Mouse (Mus musculus) erythroblast, embryonic 14.5 days (primary cell): ENCODE results near the gene Asap3. TPM values are rescaled to one million over a fixed set of nuclear protein-coding genes. Genes with fewer than 3 reads are reported as not detected.
A peak's percentile ranks its signal among the peaks of the same experiment; 100 is the strongest.

Experiments used
- H3K27me3 ChIP-seq: 2 replicates; pipeline ENCODE4 v1.6.1; 2012; ENCODE audit warnings: inconsistent platforms; ENCODE audit not compliant: control insufficient read depth
- H3K36me3 ChIP-seq: 2 replicates; pipeline ENCODE4 v1.6.1; 2012; ENCODE audit warnings: mild to moderate bottlenecking, inconsistent platforms; ENCODE audit not compliant: control insufficient read depth
- H3K4me1 ChIP-seq: 2 replicates; pipeline ENCODE4 v1.6.1; 2012; ENCODE audit warnings: inconsistent platforms; ENCODE audit not compliant: control insufficient read depth
- H3K4me3 ChIP-seq: replicated peaks from 2 replicates; pipeline ENCODE3; 2012; ENCODE audit warnings: moderate library complexity, mild to moderate bottlenecking, inconsistent platforms
- H3K9me3 ChIP-seq: 2 replicates; pipeline ENCODE4 v1.6.1; 2012; ENCODE audit warnings: low read length, inconsistent platforms, mixed read lengths; ENCODE audit not compliant: control insufficient read depth
- GATA1 ChIP-seq: IDR thresholded peaks from 2 replicates; pipeline ENCODE4 v1.6.1; 2012; ENCODE audit warnings: low read length, inconsistent platforms, mixed read lengths
- TAL1 ChIP-seq: IDR thresholded peaks from 3 replicates; pipeline ENCODE4 v1.6.1; 2012; ENCODE audit warnings: low read length, inconsistent platforms, mixed read lengths
- polyA plus RNA-seq: library from polyadenylated mRNA; stranded (reverse); fragments of >175 nt; gene quantifications from 2 replicates; pipeline ENCODE4 v1.2.3, GENCODE M21; 2012

Gene Asap3
- polyA plus RNA-seq, 1 experiment, result 0.01 TPM

DNA sequence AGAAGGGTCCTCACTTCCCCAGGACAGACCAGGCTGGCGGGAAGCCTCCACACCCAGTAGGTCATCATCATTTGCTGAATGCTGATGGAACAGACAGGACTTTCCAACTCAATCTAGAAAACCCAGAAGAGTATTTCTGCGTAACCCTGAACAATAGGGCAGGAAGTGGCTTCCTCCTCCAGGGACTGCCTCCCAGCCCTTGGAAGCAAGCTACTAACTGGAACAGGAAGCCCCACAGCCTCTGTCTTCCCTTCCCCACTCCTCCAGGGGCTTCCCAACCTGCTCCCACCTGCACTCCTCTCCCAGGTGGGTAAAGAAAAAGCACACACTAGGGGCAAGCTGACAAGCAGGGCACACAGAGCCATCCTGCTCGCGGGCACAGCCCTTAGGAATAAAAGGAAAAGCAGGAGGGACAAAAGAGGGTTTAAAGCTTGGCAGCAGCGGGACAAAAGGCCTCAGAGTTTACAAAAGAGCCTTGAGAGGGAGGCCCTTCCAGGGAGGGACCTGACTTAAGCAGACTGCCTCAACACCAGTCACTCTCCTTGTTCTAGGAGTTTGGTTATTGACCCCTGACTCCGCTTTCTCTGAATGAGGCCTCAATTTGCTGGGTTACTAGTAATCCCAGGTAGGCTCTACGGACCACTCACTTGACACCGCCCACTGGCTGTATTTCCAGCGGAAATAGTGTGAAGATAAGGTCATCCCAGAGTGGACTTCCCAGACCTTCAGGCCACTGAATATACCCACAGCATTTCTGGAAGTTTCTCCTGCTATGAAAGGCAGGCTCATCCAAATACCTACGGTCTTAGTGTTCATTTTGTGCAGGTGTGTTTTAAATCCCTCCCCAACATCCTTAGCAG, 76.7 kb downstream of the Asap3 start:
- TF ChIP-seq TAL1 (no peak), GATA1 (no peak)
- H3K27me3 ChIP-seq, result peaks cover 12% of the 10 kb centered on the region
- peaks cover 6% of the 10 kb centered on the region for H3K36me3 ChIP-seq
- no peak overlapping the region for H3K4me3 ChIP-seq
- H3K4me1 ChIP-seq, result peaks cover 28% of the 10 kb centered on the region
- H3K9me3 ChIP-seq, result no peaks in the 10 kb centered on the region

- H3K4me1 ChIP-seq, result peaks cover 28% of the 10 kb centered on the region
- peaks cover 12% of the 10 kb centered on the region for H3K27me3 ChIP-seq
- TF ChIP-seq GATA1, result no peak
- no peak for TF ChIP-seq TAL1
- H3K4me3 ChIP-seq, result no peak overlapping the region
- peaks cover 5% of the 10 kb centered on the region for H3K9me3 ChIP-seq
- peaks cover 16% of the 10 kb centered on the region for H3K36me3 ChIP-seq
Observed at GRCm38 (mm10) chr4:136283783-136284182, 77.6 kb downstream of the Asap3 start.

DNA sequence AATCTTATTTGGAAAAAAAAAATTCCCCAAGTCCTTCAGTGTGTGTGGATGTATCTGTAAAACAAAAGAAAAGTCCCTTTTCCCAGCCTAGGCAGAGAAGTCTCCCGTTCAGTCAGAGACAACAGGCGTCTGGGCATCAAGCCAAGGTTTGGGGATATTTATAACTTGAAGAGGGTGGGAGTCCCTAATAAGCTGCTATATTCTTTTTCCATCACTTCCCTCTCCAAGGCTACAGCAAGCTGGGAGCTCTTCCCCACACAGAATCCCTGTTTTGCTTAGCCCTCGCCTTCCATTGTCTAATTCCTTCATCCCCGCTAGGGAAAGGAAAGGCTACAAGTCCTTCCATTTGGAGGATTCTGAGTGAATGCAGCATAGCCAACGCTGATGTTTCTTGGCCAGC, 78.3 kb downstream of the Asap3 start, which contains the start of gene Zfp46:
Zfp46 (plus strand) TSS at position 229 of the 400 bp plus-strand sequence.
- Histone ChIP-seq H3K4me1 (peaks cover 28% of the 10 kb centered on the region), H3K4me3 (peak within 1 kb of the TSS; percentile 79), H3K27me3 (peaks cover 12% of the 10 kb centered on the region), H3K9me3 (peaks cover 10% of the 10 kb centered on the region), H3K36me3 (peaks cover 22% of the 10 kb centered on the region)
- TF ChIP-seq GATA1 (no peak), TAL1 (no peak)

DNA sequence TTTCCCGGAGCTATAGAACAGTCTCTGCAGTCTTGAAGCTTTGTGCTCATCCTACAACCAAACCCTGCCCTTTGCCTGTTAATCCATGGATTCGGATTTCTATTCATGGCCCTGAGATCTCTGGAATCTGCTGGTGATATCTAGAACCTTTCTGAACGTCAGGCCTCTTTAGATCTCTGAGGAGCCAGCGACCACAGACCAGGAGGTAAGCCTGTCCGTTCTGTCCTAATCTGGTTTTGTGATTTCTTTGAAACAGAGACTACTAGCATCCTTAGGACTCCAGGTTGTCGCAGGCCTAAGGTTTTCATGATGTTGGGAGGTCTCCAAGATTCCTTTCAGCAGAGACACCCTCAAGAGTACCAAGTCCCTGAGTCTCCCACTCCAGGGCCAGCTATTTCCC, 78.7 kb downstream of the Asap3 start:
- Histone ChIP-seq H3K9me3 (peaks cover 14% of the 10 kb centered on the region), H3K4me3 (peak overlapping the region; percentile 79), H3K4me1 (peaks cover 28% of the 10 kb centered on the region), H3K27me3 (peaks cover 12% of the 10 kb centered on the region), H3K36me3 (peaks cover 27% of the 10 kb centered on the region)
- TF ChIP-seq TAL1 (no peak), GATA1 (no peak)

DNA sequence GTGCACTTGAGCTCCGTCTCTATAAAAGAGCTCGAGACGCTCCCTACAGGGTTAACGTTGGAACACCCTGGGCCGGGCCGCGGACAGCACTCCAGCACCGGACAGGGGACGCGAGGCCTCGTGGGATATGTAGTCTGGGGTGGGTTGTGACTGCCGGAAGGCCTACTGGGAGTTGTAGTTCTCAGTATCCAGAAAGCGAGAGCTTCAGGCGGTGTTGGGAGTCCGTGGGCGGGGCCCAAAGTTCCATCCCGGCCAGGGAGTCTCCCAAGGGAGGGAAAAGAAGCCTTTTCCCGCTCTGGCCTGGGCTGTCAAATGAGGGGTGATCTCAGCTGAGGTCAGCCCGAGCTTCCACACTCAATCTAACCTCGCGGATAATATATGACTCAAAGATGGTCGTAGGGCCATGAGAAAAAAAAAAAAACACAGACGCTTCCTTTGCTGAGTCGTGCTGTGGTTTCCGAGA, 79.2 kb downstream of the Asap3 start:
- Histone ChIP-seq H3K27me3 (peaks cover 12% of the 10 kb centered on the region), H3K4me1 (peaks cover 28% of the 10 kb centered on the region), H3K9me3 (peaks cover 19% of the 10 kb centered on the region), H3K36me3 (peaks cover 32% of the 10 kb centered on the region), H3K4me3 (peak overlapping the region; percentile 79)
- no peak for TF ChIP-seq GATA1
- no peak for TF ChIP-seq TAL1

DNA sequence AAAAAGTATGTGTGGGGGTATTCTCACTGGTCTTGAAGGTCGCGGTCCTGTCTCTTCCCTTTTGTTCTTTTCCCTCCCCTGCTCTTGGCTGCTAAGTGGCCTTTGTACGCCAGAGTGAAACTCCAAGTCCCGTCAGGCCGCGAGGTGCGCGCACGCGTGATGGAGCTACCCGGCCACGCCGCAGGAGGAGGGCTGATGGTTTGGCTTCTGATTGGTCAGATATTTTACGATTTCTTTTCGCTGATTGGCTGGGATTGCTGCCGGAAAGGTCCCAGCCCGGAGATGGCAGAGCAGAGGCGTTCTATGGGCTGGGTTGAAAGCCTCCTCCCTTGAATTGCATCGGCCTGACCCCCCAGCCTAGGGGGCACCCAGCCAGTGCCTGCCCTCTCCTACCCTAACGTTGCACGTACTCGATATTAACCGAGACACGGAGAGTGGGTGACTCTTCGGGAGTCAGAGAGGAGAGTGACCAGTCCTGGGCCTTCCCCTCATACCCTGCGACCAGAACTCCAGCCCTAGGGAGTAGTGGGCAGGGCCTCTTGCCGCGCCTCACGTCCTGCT, 79.7 kb downstream of the Asap3 start:
- Histone ChIP-seq H3K4me3 (peak overlapping the region; percentile 79), H3K36me3 (peaks cover 37% of the 10 kb centered on the region), H3K9me3 (peaks cover 24% of the 10 kb centered on the region), H3K27me3 (peaks cover 12% of the 10 kb centered on the region), H3K4me1 (peaks cover 28% of the 10 kb centered on the region)
- TF ChIP-seq TAL1 (no peak), GATA1 (no peak)

DNA sequence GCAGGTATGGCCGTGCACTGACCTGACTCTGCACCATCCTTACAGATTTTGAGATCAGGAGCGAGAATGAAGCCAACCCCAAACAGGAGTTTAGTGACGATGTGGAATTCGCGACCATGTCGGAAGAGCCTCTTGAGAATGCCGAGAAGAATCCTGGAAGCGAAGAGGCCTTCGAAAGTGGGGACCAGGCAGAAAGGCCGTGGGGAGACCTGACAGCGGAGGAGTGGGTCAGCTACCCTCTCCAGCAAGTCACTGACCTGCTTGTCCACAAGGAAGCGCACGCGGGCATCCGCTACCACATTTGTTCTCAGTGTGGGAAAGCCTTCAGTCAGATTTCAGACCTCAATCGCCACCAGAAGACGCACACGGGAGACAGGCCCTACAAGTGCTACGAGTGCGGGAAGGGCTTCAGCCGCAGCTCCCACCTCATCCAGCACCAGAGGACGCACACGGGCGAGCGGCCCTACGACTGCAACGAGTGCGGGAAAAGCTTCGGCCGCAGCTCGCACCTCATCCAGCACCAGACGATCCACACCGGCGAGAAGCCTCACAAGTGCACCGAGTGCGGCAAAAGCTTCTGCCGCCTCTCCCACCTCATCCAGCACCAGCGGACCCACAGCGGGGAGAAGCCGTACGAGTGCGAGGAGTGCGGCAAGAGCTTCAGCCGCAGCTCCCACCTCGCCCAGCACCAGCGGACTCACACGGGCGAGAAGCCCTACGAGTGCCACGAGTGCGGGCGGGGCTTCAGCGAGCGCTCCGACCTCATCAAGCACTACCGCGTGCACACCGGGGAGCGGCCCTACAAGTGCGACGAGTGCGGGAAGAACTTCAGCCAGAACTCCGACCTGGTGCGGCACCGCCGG, 84.0 kb downstream of the Asap3 start:
- peaks cover 61% of the 10 kb centered on the region for H3K36me3 ChIP-seq

DNA sequence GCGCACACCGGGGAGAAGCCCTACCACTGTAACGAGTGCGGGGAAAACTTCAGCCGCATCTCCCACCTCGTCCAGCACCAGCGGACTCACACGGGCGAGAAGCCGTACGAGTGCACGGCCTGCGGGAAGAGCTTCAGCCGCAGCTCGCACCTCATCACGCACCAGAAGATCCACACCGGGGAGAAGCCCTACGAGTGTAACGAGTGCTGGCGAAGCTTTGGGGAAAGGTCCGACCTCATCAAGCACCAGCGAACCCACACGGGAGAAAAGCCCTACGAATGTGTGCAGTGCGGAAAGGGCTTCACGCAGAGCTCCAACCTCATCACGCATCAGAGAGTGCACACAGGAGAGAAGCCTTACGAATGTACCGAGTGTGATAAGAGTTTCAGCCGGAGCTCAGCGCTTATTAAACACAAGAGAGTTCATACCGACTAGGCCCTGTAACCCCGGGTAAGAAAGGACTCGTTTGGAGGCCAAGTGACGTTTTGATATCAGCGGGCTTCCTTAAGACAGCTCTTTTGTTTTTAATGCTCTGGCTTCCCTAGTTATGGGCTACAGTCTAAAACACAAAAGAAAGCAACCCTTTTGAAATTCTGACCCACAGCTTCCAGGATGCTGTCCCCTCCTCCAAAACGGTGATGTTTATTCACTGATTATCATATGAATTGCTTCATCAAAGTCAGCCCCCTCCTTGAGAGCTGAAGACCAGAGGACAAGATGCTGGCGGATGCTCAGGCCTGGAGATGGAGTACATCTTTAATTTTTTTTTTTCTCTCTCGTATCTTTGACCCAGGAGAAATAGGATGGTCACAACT, 84.8 kb downstream of the Asap3 start:
- H3K27me3 ChIP-seq, result no peaks in the 10 kb centered on the region; the same call in 1 of the 2 replicates
- peaks cover 61% of the 10 kb centered on the region for H3K36me3 ChIP-seq
- TF ChIP-seq TAL1 (no peak), GATA1 (no peak)
- H3K9me3 ChIP-seq, result peaks cover 26% of the 10 kb centered on the region
- H3K4me1 ChIP-seq, result peaks cover 17% of the 10 kb centered on the region
- H3K4me3 ChIP-seq, result no peak overlapping the region

More for the DNA sequence above, 84.0 kb downstream of the Asap3 start:
- no peaks in the 10 kb centered on the region; the same call in 1 of the 2 replicates for H3K27me3 ChIP-seq
- H3K4me3 ChIP-seq, result no peak overlapping the region
- H3K9me3 ChIP-seq, result peaks cover 26% of the 10 kb centered on the region
- no peak for TF ChIP-seq GATA1
- TF ChIP-seq TAL1, result no peak
- H3K4me1 ChIP-seq, result peaks cover 20% of the 10 kb centered on the region
